Mouse (Mus musculus): Measurements from ENCODE around the gene Ergic3. TPM values are rescaled to one million over a fixed set of nuclear protein-coding genes. Genes with fewer than 3 reads are reported as not detected.

Ergic3 gene
- total RNA-seq (2021): 100 to 1,000 TPM; 214 to 229 TPM
- long read RNA-seq, transcript Ergic3-201 (13 exons, 1,377 nt): major isoform, 55 of 174 reads
- long read RNA-seq, partial matches to known transcripts: 9 of 174 reads
- long read RNA-seq, other reads (novel, unspliced or antisense): 109 of 174 reads

- DNase-seq (ENCODE audit: low spot score in 2 of 2): peak; percentile 95 to 97
Measured at GRCm38 (mm10) chr2:156007888-156008532, at the start of gene Ergic3, which contains the start of gene 6430550D23Rik. Gene Ergic3, plus strand, starts transcription at chr2:156008045. Gene 6430550D23Rik, minus strand, starts transcription at chr2:156007977.

- no peak for DNase-seq (ENCODE audit: low spot score in 2 of 2)
Measured at GRCm38 (mm10) chr2:155959981-155960380, 47.9 kb upstream of the Ergic3 start.

- DNase-seq (ENCODE audit: low spot score in 2 of 2): no peak
Measured at GRCm38 (mm10) chr2:155961862-155962261, 46.0 kb upstream of the Ergic3 start.

- peak in 1 of 2 experiments; percentile 76 for DNase-seq (ENCODE audit: low spot score in 2 of 2)
Measured at GRCm38 (mm10) chr2:155962991-155963390, 44.9 kb upstream of the Ergic3 start.

- DNase-seq (ENCODE audit: low spot score in 2 of 2): no peak
Measured at GRCm38 (mm10) chr2:155973348-155973747, 34.5 kb upstream of the Ergic3 start.

- DNase-seq (ENCODE audit: low spot score in 2 of 2): peak in 1 of 2 experiments; percentile 56
Measured at GRCm38 (mm10) chr2:155974087-155974731, 33.6 kb upstream of the Ergic3 start.

GRCm38 (mm10) chr2:155979328-155979991, 28.4 kb upstream of the Ergic3 start:
- DNase-seq (ENCODE audit: low spot score in 2 of 2): no peak

GRCm38 (mm10) chr2:155985776-155986175, 22.1 kb upstream of the Ergic3 start:
- no peak for DNase-seq (ENCODE audit: low spot score in 2 of 2)

GRCm38 (mm10) chr2:155987131-155987530, 20.7 kb upstream of the Ergic3 start:
- no peak for DNase-seq (ENCODE audit: low spot score in 2 of 2)

GRCm38 (mm10) chr2:155989085-155989484, 18.8 kb upstream of the Ergic3 start:
- DNase-seq (ENCODE audit: low spot score in 2 of 2): peak in 1 of 2 experiments; percentile 43

- DNase-seq (ENCODE audit: low spot score in 2 of 2): no peak
Measured at GRCm38 (mm10) chr2:155991151-155991550, 16.7 kb upstream of the Ergic3 start.

- DNase-seq (ENCODE audit: low spot score in 2 of 2): peak in 1 of 2 experiments; percentile 65
Measured at GRCm38 (mm10) chr2:155991863-155992321, 16.0 kb upstream of the Ergic3 start.

- DNase-seq (ENCODE audit: low spot score in 2 of 2): no peak
Measured at GRCm38 (mm10) chr2:156005393-156005792, 2.5 kb upstream of the Ergic3 start.

- DNase-seq (ENCODE audit: low spot score in 2 of 2): no peak
Measured at GRCm38 (mm10) chr2:156018106-156018505, 10.3 kb downstream of the Ergic3 start.

- no peak for DNase-seq (ENCODE audit: low spot score in 2 of 2)
Measured at GRCm38 (mm10) chr2:156021219-156021618, 13.4 kb downstream of the Ergic3 start.

- DNase-seq (ENCODE audit: low spot score in 2 of 2): no peak
Measured at GRCm38 (mm10) chr2:156021765-156022164, 13.9 kb downstream of the Ergic3 start.

- no peak for DNase-seq (ENCODE audit: low spot score in 2 of 2)
Measured at GRCm38 (mm10) chr2:156025482-156025881, 17.6 kb downstream of the Ergic3 start.

- no peak for DNase-seq (ENCODE audit: low spot score in 2 of 2)
Measured at GRCm38 (mm10) chr2:156039390-156039789, 31.5 kb downstream of the Ergic3 start.

- DNase-seq (ENCODE audit: low spot score in 2 of 2): no peak
Measured at GRCm38 (mm10) chr2:156042903-156043302, 35.1 kb downstream of the Ergic3 start.

GRCm38 (mm10) chr2:156047929-156048328, 40.1 kb downstream of the Ergic3 start:
- DNase-seq (ENCODE audit: low spot score in 2 of 2): no peak

- DNase-seq (ENCODE audit: low spot score in 2 of 2): no peak
Measured at GRCm38 (mm10) chr2:156052816-156053215, 45.0 kb downstream of the Ergic3 start, which contains the start of gene Fer1l4. Gene Fer1l4, minus strand, starts transcription at chr2:156052947.
